Mouse (Mus musculus) monocyte, adult 2 months (primary cell): ENCODE measurements around the gene Rab31.
A peak's percentile ranks its signal among the peaks of the same experiment; 100 is the strongest.

ENCODE experiments used
- DNase-seq, 2 experiments: peaks; one replicate each; pipeline ENCODE4 v3.0.0; 2022; ENCODE audit warnings: low spot score in 2 of 2, low read depth in 1 of 2

Rab31 gene

GRCm38 (mm10) chr17:65771951-65772934 lies at the start of gene Rab31:
Gene Rab31 (minus strand): TSS chr17:65772752.
- peak in 1 of 2 experiments; percentile 58 for DNase-seq

DNA sequence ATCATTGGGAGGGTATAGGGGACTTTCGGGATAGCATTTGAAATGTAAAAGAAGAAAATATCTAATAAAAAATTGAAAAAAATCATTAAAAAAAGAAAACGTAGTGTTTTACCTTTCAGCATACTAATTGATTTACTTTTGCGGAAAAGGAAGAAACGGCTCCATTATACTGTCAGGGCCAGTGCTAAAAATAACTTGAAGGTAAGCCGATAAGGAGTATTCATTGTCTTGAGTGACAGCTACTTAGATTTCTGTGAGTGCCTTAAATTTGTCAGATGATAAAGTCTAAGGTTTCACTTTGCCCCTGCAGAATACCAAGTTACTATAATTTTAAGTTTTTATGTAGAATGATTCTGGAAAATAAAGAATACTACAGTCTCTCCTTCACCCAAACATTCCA lies 47.6 kb upstream of the Rab31 start:
- DNase-seq: no peak

- DNase-seq: no peak
These were observed 41.2 kb upstream of the Rab31 start for GRCm38 (mm10) chr17:65813763-65814162.

- no peak for DNase-seq
These were observed 38.5 kb upstream of the Rab31 start for GRCm38 (mm10) chr17:65811032-65811431.

DNA sequence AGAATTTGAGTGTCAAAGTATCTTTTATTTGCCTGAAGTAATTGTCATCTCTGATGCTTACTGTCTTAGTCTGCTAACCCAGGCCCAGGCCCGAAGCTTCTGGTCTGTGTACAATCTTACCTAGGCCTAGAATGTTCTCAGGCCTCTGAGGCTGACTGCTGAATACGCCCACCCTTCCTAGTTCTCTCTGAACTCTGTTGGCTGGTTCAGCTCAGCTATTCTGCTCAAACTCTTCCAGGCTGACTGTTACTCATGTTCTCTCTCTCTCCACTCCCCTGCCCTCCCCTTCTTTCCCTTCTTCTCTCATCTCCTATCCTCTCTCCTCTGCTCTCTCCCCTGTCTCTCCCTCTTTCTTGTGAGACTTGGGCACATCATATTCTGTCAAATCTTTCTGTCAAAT lies 33.9 kb upstream of the Rab31 start:
- DNase-seq: no peak

DNA sequence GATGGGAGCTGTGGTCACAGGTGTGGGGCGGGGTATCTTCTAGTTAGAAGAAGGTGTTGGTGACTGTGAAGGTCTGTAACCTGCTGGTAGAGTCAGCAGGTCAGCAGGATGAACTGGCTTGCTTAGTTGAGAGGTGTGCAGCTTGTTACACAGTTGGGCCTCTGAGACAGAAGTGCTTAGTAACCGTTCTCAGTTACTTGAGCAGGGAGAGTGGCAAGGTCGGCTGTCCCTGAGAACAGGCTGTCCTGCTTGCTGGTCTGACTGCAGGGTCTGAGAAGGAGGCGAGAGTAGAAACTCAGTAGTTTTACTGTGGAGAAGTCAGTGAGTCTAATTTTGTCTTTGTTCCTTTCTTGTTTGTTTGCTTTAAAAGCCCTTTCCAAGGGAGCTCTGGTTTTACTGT lies 33.4 kb upstream of the Rab31 start:
- no peak for DNase-seq

GRCm38 (mm10) chr17:65802026-65802425 lies 29.5 kb upstream of the Rab31 start:
- no peak for DNase-seq

DNA sequence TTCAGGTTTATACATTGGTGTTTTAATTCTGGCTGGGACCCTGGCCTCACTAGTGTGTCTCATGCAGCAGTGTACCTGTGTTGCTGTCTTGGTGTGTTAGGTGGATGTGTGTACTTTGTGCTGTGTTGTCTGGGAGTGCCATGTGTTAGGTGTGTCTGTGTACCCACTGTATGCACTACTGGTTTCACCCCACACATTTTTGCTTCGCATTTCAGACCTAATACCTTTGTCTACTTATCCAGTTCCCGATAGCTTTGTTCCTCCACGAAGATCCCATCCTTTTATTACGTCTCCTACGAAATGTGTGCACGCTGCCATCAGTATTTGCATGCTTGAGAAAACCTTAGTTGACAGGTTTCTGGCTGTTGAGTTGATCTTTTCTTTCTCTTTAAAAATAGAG lies 27.9 kb upstream of the Rab31 start:
- no peak for DNase-seq

- DNase-seq: no peak
These were observed 26.8 kb upstream of the Rab31 start for GRCm38 (mm10) chr17:65799353-65799752.

- no peak for DNase-seq
These were observed 25.9 kb upstream of the Rab31 start for GRCm38 (mm10) chr17:65798446-65798845.

DNA sequence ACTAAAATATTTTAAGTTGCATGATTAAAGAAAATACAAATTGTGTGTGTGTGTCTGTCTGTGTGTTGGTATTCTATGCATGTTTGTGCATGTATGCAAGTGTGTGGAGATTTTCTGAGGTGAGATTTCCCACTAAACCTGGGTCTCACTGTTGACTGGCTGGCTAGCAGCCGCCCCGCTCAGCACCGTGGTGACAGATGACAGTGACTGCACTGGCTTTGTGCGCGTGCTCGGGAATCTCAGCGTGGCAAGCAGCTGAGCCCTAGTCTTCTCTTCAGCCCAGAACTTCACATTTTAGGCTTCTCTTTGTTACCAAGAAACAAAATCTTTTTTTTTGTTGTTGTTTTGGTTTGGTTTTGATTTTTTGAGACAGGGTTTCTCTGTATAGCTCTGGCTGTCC lies 23.5 kb upstream of the Rab31 start:
- no peak for DNase-seq

GRCm38 (mm10) chr17:65794096-65794850 lies 21.7 kb upstream of the Rab31 start:
- no peak for DNase-seq

DNA sequence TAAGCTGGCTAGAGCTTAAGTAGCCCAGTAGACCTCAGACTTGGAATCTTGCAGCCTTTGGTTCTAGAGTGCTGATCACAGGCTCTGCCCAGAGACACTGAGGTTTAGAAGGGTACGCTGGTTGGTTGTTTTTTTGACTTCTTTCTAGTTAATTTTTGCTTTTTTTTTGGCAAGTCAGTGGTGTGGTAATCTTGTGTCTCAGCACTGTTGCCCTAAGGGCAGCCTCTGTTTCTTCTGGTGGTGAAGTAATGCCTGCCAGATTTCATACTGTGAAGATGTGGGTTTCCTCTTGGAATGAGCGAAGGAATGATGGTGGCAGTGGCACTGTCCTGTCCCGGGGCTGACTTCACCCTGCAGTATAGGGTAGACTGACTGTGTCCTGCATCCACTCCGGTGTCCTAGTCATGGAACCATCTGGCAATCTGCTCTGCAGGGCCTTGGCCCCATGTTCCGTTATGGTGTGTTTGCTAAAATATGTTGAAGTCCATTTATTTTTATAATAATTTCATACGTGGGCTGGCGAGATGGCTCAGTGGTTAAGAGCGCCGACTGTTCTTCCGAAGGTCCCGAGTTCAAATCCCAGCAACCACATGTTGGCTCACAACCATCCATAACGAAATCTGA lies 20.9 kb upstream of the Rab31 start:
- no peak for DNase-seq

DNA sequence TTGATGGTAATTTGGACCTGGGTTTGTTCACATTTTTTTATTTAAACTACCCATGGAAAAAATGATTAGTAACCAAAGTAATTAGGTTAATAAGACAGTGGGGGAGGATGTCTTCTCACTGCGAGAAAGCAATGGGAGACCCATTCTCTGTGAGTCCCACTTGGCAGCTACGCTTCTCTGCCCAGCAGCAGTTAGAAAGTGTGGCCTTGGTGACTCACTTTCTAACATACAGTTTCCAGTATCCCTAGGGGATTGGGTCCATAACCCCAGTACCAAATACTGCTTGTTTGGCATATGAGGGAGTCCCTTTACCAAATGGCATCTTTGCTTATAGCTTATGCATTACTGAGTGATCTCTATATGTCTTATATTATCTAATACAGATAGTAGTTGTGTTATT lies 18.6 kb upstream of the Rab31 start:
- DNase-seq: no peak

DNA sequence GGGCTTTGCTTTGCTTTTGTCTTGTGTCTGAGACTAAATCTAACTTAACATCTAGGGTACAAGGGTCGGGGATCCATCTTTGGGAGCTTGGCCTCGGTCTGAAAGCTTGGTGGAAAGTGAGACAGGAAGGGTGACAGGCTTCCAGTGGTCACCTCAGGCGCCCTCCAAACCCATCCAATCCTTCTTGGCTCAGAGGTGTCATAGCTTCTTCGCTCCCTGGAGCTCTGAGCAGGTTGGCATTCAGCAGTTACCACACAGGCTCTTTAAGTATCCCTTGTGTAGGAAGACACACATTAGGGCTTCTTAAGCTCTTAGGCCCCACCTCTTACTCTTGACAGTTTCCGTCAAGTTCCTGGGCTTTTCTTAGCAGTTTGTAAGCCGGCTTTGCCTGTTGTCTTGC lies 17.0 kb upstream of the Rab31 start:
- no peak for DNase-seq

DNA sequence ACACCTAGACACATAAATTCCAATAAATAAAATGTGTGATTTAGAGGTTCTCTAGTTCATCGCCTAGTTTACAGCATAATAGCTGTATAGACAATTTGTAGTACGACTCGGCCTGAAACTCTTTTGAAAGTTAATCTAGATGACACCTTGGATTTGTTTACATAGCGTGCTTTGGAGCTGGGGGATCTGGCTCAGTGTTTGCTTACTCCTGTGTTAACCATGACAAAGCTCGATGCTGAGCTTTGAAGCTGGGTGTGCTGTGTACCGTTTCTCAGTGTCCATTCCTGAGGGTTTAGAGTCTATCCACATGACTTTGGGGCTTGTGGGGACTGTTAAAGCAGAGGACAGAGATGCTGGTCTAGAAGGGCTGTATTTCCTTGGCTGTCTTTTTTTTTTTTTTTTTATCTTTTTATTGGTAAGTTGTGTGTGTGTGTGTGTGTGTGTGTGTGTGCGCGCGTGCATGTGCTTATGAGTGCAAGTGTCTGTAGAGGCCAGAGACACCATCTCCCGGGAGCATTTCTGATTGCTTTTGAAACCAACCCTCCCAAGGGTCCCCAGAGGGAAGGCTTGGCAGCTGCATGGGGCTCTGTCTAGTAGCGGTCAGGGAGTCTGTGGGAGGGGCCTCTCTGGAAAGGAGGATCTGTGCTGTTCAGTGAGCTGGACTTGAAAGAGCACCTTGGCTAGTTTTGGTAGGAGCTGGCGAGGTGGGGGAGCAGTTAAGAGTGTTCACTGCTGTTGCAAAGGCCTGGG lies 16.2 kb upstream of the Rab31 start:
- no peak for DNase-seq

GRCm38 (mm10) chr17:65787261-65787660 lies 14.7 kb upstream of the Rab31 start:
- DNase-seq: no peak

DNA sequence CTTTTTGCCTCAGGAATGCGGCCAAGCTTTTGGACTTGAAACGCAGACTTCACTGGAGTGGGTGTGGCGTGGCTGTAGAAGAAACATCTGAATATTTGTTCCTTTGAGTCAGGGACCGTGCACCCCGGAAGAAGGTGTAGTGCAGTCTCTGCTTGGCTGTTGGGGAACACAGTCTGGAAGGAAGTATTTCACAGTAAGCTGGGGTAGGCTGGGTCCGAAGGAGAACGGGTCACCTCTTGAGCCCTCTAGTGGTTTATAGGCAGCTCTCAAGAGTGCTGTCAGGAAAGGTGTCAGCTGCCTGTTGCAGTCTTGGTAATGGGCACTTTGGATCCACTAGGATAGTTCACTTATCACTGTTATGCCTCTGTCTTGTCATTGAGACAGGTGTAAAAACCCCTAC lies 13.7 kb upstream of the Rab31 start:
- DNase-seq: no peak

GRCm38 (mm10) chr17:65785707-65786106 lies 13.2 kb upstream of the Rab31 start:
- DNase-seq: no peak

DNA sequence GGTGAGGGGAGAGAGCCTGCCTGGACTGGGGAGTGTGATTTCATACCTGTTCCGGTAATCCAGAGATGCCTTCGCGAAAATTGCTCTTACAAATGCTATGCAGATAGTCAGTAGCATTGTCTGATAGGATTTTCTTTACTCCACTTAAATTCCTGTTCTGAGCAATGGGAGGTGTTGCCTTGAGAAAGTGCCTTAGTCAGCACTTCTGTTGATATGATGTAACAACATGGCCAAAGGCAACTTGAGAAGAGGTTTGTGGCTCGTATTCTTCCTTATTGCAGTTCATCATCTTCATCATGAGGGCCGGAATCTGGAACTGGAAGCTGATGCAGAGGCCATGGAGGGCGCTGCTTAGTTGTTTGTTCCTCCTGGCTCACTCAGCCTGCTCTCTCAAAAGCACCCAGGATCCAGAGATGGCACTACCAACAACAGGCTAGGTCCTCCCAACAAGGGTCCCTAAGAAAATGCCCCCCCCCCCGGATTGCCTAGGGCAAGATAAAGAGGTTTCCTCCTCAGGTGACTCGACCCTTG lies 12.1 kb upstream of the Rab31 start:
- no peak for DNase-seq
